Mouse (Mus musculus) layer of hippocampus, postnatal 10 days (tissue): Measurements from ENCODE around the gene Eftud2. TPM values are rescaled to one million over a fixed set of nuclear protein-coding genes. Genes with fewer than 3 reads are reported as not detected.

Source experiments
- DNase-seq, 2 experiments: peaks; one replicate each; pipeline ENCODE4 v3.0.0; 2021; ENCODE audit warnings: low spot score in 2 of 2
- total RNA-seq, 2 experiments: library from RNA; stranded (reverse); gene quantifications; 2 replicates each; pipeline ENCODE4 v1.2.3; 2021

The Eftud2 gene
- total RNA-seq, 2 experiments from 2014 or later, result 105 to 117 TPM

DNA sequence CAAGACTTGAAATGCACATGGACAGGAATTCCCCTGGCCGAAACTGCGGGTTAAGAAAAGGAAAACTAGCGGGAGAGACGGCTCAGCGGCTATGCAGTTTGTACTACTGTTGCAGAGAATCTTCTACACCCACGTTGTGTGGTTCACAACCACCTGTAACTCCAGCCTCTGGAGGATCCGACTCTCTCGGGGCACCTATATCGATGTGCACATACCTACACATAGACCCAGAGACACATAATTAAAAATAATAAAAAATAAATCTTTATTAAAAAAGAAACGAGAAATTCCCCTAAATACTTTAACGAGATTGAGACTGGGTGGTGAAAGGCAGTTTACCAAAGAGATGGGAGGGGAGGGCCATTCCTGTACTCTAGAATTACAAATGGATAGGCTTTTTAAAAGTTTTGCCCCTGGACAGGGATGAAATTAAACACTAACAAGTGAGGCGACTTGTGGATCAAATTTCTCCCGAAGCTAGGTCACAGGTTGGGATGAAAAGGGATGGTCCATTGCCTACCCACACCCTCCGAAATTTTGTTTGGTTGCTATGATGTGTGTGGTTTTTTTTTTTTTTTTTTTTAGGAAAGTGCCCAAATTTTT, 60.9 kb downstream of the Eftud2 start:
- DNase-seq, result no peak

DNA sequence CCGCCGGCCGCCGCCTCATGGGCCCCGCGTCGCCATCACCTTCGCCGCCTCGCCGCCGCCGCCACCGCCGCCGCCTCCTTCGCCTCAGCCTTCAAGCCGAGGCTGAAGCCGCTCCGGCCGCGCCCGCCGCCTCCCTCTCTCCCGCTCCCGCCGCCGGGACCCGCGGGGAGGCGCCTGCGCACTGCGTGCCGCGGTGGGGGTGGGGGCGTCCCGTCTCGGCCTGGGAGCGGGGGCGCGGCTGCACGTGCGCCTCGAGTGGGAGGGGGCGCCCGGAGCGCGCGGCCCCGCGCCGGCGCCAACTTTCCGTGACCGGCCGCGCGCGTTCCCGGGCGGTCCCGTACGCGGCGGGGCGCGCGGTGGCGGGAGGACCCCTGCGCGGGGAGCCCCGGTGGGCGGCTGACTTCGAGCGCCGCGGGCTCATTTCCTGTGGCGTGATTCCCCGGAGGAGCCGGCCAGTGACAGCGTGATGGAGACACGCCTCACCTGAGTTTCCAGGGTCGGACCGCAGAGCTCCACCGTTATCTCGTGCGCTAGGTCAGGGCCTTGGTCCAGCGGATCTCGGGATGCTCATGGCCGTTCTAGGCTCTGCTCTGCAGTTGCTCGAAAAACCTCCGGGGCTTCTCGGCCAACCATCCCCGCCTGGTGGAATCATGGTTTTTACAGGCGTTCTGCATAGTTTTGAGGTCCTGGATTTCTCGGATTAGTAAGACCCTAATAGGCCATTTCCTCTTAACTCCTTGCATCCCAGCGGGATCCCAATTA, 61.6 kb downstream of the Eftud2 start, which contains the start of gene Gjc1:
TSS of gene Gjc1 (minus strand) at position 680 of the 762 bp plus-strand sequence.
- peak; percentile 63 to 77 for DNase-seq

DNA sequence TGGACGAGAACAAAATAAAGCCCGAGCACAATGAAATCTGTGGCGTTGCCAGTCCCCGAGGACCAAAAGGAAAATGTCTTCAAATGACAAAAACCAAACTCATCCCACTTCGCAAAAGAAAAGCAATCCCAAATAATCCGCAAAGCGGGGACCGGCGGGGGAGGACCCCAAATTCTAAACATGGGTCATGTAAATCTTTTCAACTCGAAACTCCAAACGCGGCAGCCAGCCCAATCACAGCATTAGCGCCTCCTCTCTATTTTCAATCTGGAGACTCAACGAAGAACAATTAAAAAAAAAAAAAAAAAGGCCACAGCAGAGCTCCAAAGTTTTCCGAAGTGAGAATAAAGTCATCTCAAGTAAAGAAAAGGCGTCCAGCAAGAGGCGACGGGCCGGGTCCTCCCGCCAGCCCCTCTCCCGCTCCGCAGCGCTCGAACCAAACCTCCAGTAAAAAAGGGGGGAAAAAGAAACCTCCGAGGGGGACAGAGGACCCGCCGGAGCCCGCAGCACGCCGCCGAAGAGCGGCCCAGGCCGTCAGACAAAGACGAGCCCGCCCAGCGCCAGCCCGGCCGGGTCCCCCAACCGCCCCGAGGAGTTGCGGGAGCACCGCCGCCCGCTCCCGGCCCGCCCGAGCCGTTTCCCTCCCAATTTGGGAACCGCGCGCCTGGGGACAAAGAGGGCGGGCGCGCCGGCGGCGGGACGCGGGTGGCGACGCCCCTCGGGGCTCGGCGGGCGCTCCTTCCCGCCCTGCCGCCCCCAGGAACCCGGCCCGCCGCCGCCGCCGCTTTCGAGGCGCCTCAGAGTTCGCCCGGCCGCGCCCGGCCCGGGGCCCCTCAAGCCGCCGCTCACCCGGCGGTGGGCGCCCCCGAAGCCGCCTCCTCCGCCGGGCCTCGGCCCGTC, 62.4 kb downstream of the Eftud2 start:
- peak; percentile 19 to 28 for DNase-seq

DNA sequence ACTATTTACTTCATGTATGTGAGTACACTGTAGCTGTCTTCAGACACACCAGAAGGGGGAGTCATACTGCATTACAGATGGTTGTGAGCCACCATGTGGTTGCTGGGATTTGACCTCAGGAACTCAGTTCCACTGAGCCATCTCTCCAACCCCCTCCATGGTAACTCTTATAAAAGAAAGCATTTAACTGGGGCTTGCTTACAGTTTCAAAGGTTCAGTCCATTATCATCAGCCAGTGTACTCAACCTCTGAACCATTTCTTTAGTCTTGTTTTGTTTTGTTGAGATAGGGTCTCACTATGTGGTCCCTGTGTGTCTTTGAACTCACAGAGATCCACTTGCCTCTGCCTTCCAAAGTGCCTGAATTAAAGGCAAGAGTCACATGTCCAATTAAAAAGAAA, 65.9 kb downstream of the Eftud2 start:
- no peak for DNase-seq

DNA sequence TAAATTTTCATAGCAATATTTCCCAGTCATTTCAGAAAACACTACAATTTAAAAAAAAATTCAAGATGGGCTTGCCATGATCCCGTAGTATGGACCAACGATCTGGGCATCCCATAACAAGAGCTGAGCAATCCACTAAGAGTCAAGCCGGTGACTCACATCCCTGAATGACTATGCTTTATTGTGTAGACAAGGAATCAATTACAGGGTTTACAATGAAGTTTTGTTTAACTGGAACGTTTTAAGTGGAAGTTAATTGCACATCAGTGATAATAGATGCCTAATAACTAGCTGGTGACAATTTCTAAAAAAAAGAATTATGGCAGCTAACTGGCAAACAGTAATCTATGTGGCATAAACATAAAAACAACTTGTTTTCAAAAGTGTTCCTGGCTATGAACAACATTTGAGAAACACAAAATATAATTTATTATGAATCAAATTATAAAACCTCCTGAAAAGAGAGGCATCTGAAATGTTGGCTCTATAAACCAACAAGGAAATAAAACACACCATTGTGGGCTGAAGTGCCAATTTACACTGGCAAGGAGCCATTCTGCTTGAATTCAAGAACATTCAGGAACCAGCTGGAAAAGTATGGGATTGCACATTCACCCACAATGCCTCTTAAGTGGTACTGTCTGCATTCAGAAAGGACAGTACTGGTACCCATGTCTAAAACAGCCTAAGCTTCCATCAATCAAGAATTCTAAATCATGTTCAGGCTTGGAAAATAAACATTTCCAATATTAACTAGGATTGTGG, 69.9 kb downstream of the Eftud2 start:
- peak in 1 of 2 experiments; percentile 33 for DNase-seq

DNA sequence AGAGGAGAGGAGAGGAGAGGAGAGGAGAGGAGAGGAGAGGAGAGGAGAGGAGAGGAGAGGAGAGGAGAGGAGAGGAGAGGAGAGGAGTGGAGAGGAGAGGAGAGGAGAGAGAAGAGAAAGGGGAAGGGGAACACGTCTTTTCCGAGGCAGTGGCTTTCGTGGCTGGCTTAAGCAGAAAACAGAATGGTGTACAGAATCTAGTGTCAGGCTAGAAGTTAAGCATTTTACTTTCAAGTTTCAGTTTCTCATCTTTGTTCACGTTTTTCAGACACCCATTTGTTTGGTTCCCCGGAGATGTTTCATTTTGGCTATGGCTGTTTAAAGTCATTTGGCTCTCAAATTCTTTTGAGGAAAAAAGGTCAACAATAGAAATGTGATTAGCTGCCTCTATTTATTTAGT, 72.5 kb downstream of the Eftud2 start:
- no peak for DNase-seq

- DNase-seq, result no peak
These were observed 77.3 kb downstream of the Eftud2 start for GRCm38 (mm10) chr11:102803453-102803852.

DNA sequence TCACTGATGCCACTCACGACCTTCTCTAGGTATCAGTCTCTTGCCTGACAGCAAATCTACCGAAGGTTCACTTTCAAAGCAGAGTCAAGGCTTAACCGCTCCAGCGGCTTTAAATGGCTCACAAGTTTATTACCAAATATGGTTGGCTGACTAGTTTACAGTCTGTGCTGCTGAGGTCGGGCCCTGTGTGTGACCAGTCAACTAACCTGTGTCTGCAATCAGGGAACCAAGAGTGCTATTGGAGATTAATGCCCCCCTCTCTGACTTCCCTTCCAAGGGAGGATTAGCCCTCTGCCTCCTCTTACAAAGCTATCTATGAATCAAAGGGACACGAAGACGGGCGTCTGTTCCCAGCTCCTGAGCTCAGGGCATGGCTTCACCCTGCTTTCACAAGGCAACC, 86.6 kb downstream of the Eftud2 start:
- no peak for DNase-seq

DNA sequence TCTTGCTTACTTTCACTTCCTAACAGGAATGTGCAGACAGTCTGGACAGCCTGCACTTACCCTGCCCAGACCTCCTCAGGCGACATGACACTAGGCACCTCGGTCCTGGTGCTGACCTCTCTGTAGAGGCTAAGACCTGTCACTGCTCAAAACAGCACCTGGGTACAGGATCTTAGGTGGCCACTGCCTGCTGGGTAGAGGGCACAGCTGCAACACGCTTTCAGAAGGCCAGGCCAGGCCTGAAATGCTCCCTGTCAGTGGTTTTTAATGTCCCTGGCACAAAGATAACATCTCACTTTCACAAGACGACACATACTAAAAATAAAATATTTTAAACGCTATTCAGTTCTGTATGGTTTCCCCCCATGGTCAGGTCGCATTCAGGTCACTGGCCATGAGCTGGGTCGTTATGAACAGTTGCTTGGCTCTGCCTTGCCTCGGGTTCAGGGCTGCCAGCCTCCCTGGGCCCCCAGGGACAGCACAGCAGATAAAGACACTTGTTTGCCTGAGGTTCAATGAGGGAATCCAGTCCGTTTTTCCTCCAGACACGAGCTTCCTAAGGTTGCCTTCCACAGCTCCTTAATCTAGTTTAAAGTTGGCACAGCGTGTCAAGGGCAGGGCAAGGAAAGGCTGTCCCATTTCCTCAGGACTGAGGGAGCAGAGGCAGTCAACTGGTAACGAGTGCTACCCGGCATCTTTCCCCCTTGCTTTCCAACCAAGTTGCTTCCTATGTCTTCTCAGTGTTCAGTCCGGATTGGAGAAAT, 88.9 kb downstream of the Eftud2 start:
- DNase-seq, result no peak

Other genes with a start within 250 kb of the Eftud2 start
- not detected for gene Meioc, start 217.3 kb downstream of the Eftud2 start, total RNA-seq
- gene Ccdc43, start 183.2 kb downstream of the Eftud2 start, total RNA-seq, result 10 to 100 TPM; 28.3 to 36.1 TPM
- 100 to 1,000 TPM; 130 to 149 TPM for gene Adam11, start 119.5 kb downstream of the Eftud2 start, total RNA-seq
- gene Gjc1, start 61.3 kb downstream of the Eftud2 start, total RNA-seq, result 10 to 100 TPM; 15.4 to 17.6 TPM
- gene Higd1b, start 45.1 kb downstream of the Eftud2 start, total RNA-seq, result 10 to 100 TPM in 1 of 2 experiments, 1 to 10 TPM in 1; 9.3 to 11.1 TPM
- gene Ccdc103, start 219 bp upstream of the Eftud2 start, total RNA-seq, result 1 to 10 TPM; 1.1 to 1.4 TPM
- not detected for gene Fam187a, start 4.2 kb upstream of the Eftud2 start, total RNA-seq
- gene Gfap, start 19.9 kb upstream of the Eftud2 start, total RNA-seq, result 100 to 1,000 TPM; 273 to 295 TPM
- gene Kif18b, start 44.1 kb upstream of the Eftud2 start, total RNA-seq, result 1 to 10 TPM; 2.6 TPM
- gene C1ql1, start 65.7 kb upstream of the Eftud2 start, total RNA-seq, result 10 to 100 TPM; 32.3 to 37.5 TPM
- 10 to 100 TPM; 79.7 to 87.3 TPM for gene Nmt1, start 147.2 kb upstream of the Eftud2 start, total RNA-seq
- gene Dcakd, start 147.3 kb upstream of the Eftud2 start, total RNA-seq, result 100 to 1,000 TPM; 117 to 118 TPM
- 10 to 100 TPM; 13.4 to 13.7 TPM for gene Plcd3, start 220.7 kb upstream of the Eftud2 start, total RNA-seq
- 10 to 100 TPM; 63.1 to 66.1 TPM for gene Acbd4, start 220.7 kb upstream of the Eftud2 start, total RNA-seq
- gene Hexim1, start 235.2 kb upstream of the Eftud2 start, total RNA-seq, result 10 to 100 TPM; 38.0 to 38.7 TPM